Mouse (Mus musculus) fibroblast of lung, adult 2 months (primary cell): Measurements from ENCODE around the gene Gm20388.

ENCODE experiments used
- DNase-seq: peaks from one replicate; pipeline ENCODE4 v3.0.0-alpha.2; 2011; ENCODE audit warnings: low read depth

Gene Gm20388

DNA sequence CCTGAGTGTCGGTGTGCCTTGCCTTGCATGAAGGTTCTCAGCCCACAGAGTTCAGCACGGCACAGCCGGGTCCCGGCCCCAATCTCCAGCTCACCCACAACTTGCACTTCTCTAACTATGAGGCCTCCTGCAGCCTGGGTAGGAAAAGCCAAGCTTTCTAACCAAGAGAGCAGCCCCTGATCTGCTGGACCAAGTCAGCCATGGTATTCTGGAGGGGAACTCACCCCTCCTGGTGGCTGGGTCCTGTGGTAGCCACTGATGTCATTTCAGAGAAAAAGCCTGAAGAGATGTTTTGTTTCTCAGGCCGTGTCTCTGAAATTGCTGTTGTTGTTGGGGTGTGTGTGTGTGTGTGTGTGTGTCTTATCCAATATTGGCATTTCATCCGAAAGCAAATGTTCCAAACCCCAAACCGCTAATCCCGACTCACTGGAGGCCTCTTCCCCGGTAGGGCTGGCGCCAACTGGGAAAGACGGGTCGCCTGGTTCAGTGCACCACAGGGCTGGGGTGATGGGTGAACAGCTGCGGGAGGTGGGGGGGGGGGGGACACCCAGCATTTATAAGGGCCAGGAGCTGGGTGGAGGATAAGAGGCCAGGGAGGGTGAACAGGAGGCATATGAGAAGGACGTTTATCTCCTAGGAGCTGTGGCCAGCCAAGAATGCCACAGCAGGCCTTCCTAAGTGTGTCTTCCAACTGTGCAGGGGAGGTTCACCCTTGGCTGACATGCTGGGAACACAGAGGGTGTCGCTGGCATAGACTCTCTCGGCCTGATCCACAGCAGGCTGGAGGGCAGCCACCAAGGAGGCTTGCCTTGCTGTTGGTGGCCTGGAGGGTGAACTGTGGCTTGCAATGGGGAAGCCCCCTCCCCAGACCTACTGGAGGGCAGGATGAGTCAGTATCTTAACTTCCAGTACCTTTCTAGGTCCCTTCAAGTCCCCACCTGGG lies 1286.4 kb downstream of the Gm20388 start:
- DNase-seq = no peak

DNA sequence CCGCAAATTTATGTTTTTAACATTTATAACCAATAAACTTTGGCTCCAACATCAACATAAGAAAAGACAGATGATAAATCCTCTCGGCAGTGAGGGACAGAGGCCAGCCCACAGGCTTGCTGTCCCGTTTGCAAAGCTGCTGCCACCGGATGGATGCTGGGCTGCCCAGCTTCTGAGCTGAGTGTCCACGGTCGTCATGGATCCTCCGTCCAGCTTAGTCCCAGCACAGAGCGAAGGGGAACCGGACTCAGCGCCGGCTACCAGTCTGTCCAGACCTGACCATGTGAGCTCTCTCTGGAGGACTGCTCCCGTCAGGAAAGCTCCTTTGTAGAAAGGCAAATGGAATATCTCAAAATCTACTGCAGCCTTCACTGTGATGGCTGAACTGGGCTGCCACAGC lies 1289.4 kb downstream of the Gm20388 start:
- DNase-seq = no peak

DNA sequence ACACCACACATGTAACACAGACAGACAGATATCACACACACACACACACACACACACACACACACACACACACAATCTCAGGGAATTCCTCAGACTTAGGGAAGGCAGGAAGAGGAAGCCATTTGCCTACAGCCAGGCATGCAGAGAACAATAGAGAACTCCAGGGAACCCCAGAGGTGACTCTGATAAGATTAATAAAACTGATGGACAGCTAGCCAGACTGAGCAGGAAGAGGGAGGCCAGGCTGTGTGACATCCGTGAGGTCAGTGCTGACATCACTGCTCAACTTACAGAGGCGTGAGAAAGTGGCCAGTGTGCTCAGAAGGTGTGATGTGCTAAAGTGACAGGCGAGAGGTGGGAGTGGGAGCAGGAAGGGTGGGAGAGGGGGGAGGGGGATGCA lies 1290.3 kb downstream of the Gm20388 start:
- no peak for DNase-seq

DNA sequence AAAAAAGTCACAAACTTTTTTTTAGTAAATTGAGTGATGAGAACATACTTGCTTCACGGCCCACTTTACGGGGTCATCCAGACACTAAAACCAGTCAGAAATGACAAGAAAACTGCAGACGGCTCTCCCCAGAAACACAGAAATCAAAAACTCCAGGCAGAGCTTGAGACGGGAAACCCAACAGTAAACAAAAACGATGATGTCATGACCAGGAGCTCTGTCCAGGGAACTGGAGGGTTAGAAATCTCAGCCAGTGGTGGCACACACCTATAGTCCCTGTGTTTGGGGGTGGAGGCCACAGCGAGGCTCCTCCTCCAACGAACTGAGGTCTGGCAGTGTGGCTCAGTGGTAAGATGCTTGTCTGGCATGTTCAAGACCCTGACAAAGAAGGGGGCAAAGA lies 1291.0 kb downstream of the Gm20388 start:
- no peak for DNase-seq

DNA sequence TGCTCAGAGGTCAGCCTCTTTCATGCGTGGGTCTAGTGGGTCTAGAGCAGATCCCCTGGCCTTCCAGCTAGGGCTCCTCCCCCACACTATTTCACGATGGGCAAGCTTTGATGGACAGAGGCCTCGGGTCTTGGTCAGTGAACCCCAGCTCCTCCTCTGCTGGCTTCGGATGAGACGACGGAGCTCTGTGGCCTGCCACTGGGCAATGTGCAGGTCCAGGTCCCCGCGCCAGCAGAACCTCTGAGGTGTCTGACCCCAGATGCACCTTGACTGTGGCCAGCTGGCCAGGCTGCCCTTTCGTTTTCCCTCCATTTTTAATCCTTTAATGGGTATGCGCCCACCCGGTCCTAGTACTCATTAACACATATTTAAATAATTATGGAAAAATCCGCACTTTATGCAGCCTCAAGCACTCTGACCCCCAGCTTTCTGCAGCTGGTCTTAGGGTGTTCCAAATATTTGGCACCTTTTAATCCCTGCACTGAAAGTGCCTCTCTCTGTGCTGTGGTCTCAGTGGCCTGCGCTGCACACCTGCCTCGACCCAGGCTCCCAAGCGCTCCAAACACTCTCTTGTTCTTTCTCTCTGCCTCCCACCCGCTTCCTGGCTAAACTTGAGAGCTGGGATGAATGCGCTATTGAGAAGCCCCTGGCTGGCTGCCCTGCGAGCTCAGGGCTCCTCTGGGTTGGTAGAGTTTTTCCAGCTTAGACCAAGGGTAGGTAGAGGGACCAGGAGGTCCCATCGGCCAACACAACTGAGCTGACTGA lies 1293.2 kb downstream of the Gm20388 start:
- no peak for DNase-seq

DNA sequence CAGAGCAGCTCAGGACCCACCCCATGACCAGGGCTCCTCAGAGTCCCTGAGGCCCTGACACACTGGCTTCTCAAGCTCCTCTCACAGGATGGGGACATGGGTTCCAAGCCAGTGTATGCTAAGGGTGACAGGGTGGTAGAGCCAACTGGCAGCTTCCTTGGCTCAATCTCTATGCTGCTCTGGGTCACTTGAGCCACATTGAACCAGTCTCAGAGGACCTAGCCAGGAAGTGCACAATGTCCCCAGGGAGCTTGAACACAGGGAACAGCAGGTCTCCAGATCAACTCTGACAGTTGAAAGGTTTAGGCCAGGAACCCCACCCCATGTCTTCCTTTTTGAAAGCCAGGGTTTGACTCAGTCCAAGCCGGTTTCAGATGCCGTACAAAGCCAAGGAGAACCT lies 1296.5 kb downstream of the Gm20388 start:
- DNase-seq = no peak

DNA sequence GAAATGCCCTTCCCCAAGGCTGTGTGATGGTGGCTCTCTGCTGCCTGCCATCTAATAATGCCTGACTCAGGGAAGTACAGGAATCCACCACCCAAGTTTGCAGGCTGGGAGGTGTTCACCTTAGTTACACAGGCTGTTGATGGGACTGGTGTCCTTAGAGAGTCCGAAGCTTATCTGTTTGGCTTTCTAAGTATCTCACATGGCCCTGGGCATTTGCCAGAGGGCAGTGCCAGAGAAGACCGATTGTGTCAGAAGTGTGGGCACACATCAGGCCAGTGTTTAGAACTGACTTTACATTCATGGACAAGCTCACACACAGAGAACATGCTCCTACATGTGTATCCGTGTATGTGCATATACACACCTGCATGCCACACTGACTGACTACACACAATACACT lies 1300.0 kb downstream of the Gm20388 start:
- no peak for DNase-seq

DNA sequence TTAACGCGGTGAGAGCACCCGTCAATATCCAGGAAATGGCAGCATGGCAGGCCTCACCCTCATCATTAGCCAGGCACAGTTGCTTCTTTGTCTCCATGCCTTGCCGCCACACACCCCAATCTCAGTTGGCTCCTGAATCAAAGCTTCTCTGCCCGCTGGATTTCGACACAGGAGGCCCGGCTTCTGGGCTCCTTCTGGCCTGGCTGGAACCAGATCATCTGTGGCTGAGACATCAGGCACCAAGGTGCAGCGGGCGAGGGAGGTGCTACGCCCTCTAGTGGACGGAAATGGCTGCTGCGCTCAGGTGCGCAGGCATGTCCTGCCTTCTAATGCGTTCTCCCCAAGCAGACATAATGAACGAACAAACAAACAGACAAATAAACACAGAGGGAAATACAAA lies 1302.6 kb downstream of the Gm20388 start:
- DNase-seq = peak; percentile 90

DNA sequence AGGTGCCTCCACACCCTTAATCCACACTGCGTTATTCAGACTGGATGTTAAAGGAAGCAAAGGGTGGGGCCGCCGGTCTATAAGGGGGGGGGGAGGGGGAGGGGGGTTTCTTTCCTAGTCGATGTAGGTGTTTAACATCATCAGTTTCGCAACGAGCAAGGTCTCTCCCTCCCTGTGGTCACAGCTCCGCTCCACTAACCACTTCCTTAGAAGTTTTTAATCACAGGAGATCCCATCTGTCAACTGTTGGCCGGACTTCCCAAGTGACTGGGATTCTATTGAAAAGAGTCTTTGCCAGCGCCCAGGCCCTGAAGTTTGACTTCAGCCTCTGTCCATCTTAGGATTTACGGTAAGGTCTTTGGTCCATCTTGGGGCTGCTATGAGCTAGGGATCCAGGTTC lies 1303.0 kb downstream of the Gm20388 start:
- DNase-seq = no peak

DNA sequence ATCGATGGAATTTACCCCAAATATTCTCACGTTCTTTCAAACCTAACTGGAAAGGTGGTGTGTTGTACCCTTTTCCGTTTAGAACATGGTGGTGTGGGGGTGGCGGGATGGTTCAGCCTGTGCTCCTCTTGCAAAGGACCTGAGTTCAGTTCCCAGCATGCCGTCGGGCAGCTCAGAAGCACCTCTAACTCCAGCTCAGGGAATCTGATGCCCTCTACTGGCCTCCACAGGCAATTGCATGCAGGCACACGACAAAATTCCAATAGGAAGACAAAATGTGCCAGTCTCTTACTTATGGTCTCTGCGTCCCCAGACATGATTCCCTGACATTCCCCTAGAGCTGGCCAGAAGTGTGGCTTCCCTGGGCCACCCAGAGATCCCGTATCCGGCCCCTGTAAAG lies 1304.3 kb downstream of the Gm20388 start:
- DNase-seq = no peak

DNA sequence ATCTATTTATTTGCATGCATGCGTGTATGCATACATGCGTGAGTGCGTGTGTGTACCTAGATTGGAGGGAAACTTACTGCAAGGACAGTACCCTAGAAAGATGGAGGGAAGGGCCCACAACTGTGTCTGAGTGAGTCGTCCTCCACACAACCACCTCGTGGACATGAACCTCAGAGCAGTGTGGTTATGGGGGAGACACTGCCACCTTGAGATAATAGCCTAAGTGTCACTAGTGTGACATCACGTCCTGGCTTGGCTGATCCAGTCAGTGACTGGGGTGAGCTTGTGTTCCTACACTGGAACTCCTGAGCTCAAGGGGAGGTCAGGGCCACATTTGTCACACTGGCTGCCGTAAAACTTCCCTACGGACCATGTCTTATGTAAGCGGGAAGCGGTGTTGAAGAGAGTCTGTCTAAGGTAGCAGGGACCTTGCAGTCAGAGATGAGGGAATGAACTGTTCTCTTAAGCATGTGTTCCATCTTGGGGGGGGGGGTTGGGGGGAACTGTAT lies 1305.9 kb downstream of the Gm20388 start:
- DNase-seq = no peak

DNA sequence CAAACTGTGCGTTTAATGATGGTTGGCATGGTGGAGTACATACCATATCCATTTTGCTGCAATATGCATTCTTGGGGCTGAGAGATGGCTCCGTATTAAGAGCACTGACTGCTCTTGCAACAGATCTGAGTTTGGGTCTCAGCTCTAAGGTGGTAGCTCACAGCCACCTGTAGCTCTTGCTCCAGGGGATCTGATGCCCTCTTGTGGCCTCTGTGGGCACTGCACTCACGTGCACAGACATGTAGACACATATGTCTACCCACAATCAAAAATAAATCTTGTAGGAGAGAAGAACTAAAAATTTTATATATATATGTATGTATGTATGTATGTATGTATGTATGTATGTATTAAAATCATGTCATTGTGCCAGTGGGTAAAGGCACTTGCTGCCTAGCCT lies 1307.8 kb downstream of the Gm20388 start:
- no peak for DNase-seq

DNA sequence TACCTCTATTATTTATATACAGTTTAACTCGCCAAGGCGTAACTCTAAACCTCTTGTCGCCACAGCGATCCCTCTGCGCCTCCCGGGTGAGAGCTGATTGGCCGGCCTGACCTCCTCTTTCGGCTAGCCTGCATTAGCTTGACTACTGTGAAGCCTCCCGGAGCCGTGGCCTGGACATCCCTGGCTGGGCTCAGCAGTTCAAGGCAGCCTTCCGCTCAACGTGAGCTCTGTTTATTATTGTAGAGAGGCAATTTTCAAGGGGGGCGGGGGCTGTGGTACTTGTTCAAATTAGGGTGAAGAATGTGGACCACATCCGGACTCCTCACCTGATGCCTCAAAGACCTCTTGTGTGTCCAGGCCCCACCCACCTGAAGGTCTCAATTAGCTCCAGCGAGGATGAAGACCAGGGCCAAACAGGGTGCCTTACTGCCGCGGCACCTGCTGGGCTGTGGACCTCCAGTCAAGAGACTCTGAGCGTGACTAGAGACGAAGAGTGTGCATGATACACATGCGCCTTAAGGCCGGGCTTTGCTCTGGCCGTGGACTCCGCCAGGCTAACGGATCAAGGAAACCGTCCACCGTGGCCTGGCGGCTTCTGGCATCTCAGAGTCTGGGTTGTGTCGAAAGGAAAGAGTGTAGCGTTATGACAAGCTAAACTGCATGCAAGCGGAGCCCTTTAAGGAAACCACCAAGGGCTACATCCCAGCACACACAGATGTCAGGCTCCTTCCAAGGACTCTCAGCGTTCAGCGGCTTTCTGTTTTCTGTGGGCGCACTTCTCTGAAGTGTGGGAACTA lies 1309.7 kb downstream of the Gm20388 start:
- DNase-seq = no peak

DNA sequence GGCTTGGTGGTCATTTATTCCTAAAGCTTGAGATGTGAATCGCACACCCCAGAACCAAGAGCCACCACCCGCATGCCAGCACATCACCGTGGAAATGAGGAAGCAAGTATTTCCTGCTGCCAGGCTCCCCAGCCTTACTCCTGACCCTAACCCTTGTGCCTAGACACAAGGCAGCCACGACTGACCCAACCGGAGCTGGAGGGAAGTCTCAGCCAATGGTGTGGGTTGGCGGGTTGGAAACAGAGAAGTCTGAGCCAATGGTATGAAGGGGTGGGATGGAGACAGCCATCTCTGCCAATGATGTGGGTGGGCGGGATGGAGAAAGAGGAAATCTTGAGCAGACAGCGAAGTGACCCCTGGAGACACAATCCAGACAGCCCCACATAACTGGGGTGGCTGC lies 1314.1 kb downstream of the Gm20388 start:
- DNase-seq = no peak

DNA sequence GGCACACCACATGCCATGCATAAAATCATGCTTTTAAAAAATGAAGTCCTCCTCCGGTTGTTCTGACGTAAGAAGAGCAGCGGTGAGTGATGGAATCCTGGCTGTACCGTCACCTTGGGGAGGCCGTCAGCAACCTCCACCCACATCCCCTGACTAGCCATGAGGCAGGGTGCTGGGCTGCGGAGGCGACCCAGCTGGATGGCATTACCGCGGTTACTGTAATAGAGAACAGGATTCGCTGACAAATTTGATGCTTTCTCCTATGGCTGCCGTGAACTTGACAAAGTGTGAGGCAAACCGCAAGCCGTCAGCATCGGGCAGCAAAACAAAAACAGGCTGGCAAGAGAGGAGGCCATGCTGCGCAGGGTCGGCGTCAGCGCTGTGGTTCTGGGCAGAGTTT lies 1317.1 kb downstream of the Gm20388 start:
- DNase-seq = peak; percentile 79

DNA sequence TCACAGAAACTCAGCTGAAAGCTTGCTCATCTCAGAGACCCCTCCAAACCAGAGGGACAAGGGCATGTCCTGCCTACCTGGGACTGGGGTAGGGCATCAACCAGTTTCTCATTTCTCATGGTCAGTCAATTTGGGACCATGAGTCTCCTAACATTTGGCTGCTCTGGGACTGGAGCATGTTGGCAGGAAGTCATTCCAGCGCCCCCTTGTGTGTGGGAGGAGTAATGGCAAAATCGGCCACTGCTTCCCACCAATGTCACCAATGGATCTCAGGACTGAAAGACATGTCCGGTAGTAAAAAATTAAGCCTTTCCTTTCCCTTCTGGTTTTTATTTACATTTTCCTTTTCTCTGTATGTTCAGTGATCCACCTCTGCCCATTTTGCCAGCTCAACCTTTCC lies 1318.3 kb downstream of the Gm20388 start:
- no peak for DNase-seq

DNA sequence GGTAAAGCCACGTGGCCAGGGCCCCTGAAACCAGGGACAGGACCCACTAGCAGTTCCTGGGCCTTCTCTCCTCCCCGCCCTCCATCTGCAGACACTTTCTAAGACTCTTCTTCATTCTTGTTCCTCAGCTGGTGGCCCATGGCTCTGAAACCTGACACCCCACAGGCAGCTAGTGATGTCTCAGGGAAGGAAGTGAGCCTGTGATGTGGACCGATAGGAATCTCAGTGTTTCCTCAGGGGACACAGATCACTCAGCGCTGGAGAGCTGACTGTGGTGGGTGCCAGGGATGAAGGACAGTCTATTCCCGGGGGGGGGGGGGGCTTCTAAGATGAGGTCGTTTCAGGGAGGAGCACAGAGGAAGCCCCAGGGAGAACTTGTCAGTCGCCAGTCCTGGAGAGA lies 1318.9 kb downstream of the Gm20388 start:
- no peak for DNase-seq

DNA sequence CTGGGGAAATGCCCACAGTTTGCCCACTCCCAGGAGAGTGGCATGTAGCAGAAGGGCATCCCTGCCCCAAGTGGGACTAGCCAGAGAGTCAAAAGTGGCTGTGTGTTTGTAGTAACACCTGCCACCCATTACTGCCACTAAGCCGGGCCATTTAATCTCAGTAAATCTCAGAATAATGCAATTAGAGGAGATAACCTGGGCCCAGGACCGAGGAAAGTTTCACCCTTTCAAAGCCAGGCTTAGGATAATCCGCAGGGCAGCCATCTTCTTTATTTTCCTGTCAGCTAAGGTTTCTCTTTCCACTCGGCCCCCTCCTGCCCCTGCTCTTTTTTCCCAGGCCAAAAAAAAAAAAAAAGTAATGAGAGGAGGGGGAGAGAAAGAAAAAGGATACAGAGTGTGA lies 1322.6 kb downstream of the Gm20388 start:
- no peak for DNase-seq

DNA sequence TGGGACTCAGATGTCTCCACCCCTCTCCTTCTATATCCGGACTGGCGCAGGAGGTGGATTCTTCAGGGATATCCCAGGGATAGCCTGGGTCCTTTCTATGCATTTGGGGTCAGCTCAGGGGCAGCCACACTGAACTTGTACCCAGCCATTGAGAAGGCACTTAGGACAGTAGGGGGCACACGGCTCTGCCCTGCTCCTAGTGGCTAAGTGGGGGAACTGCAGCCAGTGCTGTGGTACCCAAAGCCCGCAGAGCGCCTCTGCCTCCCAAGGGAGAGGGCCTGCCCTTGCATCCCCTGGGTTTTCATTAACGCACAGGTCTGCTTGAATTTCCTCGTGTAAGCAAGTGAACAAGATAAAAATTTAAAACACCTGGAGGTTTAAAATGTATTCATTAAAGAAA lies 1324.3 kb downstream of the Gm20388 start:
- DNase-seq = no peak

DNA sequence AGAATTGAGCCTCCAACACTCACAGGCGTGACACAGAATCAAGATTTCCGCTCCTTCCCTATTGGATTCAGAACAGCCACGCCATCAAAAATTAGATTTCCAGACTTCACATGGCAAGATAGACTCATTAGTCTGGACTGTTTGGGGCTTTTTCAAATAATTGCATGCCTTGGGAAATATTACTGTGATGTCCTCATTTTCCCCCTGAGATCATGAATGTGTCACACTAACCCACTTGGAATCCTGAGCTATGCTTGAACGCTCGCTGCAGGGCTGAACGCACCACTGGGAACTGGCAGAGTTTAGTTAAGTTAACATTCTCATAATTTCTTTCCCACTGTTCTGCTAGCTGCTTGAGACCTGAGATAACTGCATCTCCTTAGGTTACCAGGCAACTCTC lies 1329.0 kb downstream of the Gm20388 start:
- DNase-seq = peak; percentile 71

DNA sequence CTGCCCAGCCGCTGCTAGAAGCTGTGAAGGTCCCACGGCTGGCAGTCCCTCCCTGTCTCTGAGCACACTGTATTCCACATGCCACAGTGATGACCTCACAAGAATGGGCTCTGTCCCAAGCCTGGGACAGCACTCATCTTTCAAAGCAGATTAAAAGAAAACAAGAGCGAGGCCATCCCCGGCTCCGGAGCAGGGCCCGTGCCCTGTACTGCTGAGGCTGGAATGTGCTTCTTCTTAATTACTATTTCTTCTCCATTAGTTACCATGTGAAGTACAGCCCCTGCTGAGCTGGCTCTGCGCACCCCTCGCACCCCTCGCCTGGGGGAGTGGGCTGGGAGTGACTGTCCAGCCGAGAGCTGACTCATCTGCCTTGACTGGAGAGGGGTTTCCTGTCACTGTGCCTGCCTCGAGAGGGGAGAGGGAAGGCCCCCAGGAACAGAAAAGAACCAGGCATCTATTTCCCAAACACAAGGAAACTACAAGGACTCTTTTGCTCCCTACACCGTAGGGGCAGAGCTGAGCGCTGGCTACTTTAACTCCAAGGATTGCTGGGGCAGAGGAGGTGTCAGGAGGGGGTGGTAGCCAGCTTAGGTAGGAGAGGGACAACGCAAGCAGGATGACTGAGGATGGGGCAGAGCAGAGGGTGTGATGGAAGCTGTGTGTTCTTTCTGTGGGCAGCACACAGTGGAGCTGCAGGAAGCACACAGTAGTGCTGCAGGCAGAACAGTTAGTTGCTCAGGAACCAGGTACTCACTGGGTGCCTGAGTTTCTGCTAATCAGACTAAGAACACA lies 1331.3 kb downstream of the Gm20388 start:
- no peak for DNase-seq

DNA sequence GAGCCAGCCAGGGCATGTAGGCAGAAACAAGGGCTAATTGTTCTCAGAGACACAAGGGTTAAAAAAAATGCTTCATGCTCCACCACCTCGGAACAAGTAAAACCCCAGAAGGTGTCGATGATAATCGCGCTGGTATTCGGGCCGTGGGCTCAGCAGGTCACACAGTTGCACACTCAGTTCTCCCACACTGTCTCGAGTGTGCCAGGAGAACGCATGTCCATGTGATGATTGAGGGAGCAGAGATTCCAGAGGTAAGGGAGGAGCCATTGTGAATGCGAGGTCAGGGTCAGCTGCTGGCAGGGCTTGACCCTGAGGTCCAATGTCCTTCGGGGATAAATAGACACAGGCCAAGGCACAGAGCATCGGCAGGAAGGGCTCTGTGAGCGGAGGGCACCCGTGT lies 1332.0 kb downstream of the Gm20388 start:
- DNase-seq = no peak
